Mouse (Mus musculus): Measurements from ENCODE around the gene Klhl5. TPM values are rescaled to one million over a fixed set of nuclear protein-coding genes. Genes with fewer than 3 reads are reported as not detected.

Klhl5 gene
- polyA plus RNA-seq, 1 experiment from 2014 or later: 48.7 TPM

DNA sequence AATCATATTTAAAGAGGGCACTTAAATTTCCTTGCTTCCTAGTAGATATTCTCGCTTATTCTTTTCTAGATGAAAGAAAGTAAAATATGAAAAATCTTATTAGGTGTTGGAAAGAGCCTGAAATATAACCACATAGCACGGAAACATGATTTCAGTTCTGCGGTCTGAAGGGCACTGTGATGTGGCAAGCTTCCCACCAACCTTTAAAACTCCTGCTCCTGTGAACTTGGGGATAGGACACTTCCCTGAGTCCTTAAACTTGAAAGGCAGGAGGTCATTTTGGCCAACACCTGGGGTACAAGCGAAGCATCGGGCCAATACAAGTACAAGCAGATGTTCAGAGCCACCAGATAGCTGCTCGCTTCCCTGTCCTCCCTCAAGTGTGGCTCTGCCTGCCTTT lies 42.4 kb downstream of the Klhl5 start:
- H3K27ac ChIP-seq (ENCODE audit: low read depth, low read length): no peak overlapping the region
- no peaks in the 10 kb centered on the region for H3K27me3 ChIP-seq (replicated peaks; ENCODE audit: control insufficient read depth, insufficient read depth, low read length)
- no peak overlapping the region for H3K4me2 ChIP-seq (ENCODE audit: low read length)
- ATAC-seq: no peak
- no peaks in the 10 kb centered on the region for H3K9me3 ChIP-seq (ENCODE audit: control insufficient read depth, low read length)
- H3K4me3 ChIP-seq (ENCODE audit: low read length): no peak overlapping the region
- H3K4me1 ChIP-seq (ENCODE audit: control insufficient read depth, insufficient read depth, low read depth, low read length): no peaks in the 10 kb centered on the region
- peaks cover 20% of the 10 kb centered on the region for H3K36me3 ChIP-seq (ENCODE audit: control insufficient read depth, insufficient read depth, low read length)
- 89% methylated on average over 6 of the region's 6 CpGs for WGBS
- H3K9ac ChIP-seq (ENCODE audit: low read depth, low read length): no peak overlapping the region

DNA sequence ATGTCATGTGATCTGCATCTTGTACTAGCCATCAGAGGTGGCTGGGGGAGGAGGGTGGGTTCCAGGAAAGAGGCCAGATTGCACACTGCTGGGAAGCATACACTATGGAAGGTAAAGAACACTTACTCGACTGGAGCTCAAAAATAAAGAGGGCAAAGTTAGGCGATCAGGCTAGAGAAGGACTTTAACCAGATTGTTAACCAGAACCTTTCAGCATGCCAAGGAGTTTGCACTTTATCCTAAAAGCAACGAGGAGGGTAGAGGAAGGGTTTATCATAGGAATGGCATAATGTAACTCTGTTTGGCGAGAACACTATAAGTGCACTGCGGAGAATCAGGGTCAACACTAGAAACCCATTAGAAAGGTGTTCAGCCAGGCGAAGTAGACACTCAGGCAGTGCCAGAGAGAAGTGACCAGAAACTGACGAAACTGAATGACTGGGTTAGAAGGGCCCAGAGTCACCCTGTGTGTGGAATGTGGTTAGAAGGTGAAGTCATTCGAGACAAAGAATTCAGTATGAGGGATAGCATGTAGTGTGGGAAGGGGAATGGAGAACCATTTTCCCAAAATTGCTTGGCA lies 43.1 kb downstream of the Klhl5 start:
- no peak for ATAC-seq
- no peak overlapping the region for H3K4me2 ChIP-seq (ENCODE audit: low read length)
- peaks cover 17% of the 10 kb centered on the region for H3K36me3 ChIP-seq (ENCODE audit: control insufficient read depth, insufficient read depth, low read length)
- H3K9ac ChIP-seq (ENCODE audit: low read depth, low read length): no peak overlapping the region
- H3K4me3 ChIP-seq (ENCODE audit: low read length): no peak overlapping the region
- no peaks in the 10 kb centered on the region for H3K9me3 ChIP-seq (ENCODE audit: control insufficient read depth, low read length)
- no peaks in the 10 kb centered on the region for H3K27me3 ChIP-seq (replicated peaks; ENCODE audit: control insufficient read depth, insufficient read depth, low read length)
- no peak overlapping the region for H3K27ac ChIP-seq (ENCODE audit: low read depth, low read length)
- 88% methylated on average over 8 of the region's 8 CpGs for WGBS
- H3K4me1 ChIP-seq (ENCODE audit: control insufficient read depth, insufficient read depth, low read depth, low read length): no peaks in the 10 kb centered on the region

DNA sequence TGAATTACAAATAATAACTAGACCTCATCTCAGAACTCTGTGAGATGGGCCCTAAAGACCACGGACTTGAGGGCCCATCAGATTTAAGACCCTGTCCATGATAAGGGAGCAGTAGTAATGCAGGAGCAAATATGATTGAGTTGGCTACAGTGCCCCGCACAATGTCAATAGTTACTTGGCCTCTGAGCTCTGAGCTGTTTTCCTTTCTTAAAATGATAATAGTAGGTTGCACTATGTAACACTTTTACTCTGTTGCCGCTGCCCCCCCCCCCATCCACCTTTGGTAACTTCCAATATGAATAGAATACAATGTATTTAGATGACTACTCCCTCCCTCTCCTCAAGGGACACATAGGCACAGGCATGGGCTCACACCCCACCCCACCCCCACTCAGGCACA lies 43.9 kb downstream of the Klhl5 start:
- H3K4me2 ChIP-seq (ENCODE audit: low read length): no peak overlapping the region
- no peaks in the 10 kb centered on the region for H3K9me3 ChIP-seq (ENCODE audit: control insufficient read depth, low read length)

DNA sequence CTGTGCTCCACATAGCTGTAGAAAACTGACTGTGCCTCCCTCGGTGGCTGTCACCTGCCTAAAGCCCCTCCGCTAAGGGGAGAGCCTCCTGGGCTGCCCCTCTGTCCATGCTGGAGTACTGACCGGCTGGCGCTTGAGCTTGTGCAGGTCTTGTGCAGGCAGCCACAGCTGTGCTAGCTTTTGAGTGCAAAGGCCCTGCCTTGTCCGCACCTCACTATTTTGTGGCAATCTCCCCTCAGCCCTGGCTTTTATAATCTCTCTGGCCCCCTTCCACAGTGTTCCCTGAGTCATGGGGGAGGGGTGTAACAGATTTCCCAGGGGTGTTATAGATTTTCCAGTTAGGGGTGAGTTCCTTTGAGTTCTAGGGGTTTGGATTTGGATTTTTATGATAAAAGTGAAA lies 44.4 kb downstream of the Klhl5 start:
- no peak for ATAC-seq
- no peaks in the 10 kb centered on the region for H3K27me3 ChIP-seq (replicated peaks; ENCODE audit: control insufficient read depth, insufficient read depth, low read length)
- no peaks in the 10 kb centered on the region for H3K4me1 ChIP-seq (ENCODE audit: control insufficient read depth, insufficient read depth, low read depth, low read length)
- H3K36me3 ChIP-seq (ENCODE audit: control insufficient read depth, insufficient read depth, low read length): peaks cover 18% of the 10 kb centered on the region
- H3K4me3 ChIP-seq (ENCODE audit: low read length): no peak overlapping the region
- WGBS: 98% methylated on average over 5 of the region's 5 CpGs
- no peak overlapping the region for H3K27ac ChIP-seq (ENCODE audit: low read depth, low read length)
- H3K4me2 ChIP-seq (ENCODE audit: low read length): no peak overlapping the region
- H3K9ac ChIP-seq (ENCODE audit: low read depth, low read length): no peak overlapping the region
- H3K9me3 ChIP-seq (ENCODE audit: control insufficient read depth, low read length): no peaks in the 10 kb centered on the region

More for the DNA sequence above, 43.9 kb downstream of the Klhl5 start:
- Histone ChIP-seq H3K27ac (ENCODE audit: low read depth, low read length) (no peak overlapping the region), H3K9ac (ENCODE audit: low read depth, low read length) (no peak overlapping the region), H3K4me1 (ENCODE audit: control insufficient read depth, insufficient read depth, low read depth, low read length) (no peaks in the 10 kb centered on the region), H3K4me3 (ENCODE audit: low read length) (no peak overlapping the region), H3K36me3 (ENCODE audit: control insufficient read depth, insufficient read depth, low read length) (peaks cover 17% of the 10 kb centered on the region), H3K27me3 (replicated peaks; ENCODE audit: control insufficient read depth, insufficient read depth, low read length) (no peaks in the 10 kb centered on the region)
- ATAC-seq: no peak
- 91% methylated on average over 3 of the region's 3 CpGs for WGBS

DNA sequence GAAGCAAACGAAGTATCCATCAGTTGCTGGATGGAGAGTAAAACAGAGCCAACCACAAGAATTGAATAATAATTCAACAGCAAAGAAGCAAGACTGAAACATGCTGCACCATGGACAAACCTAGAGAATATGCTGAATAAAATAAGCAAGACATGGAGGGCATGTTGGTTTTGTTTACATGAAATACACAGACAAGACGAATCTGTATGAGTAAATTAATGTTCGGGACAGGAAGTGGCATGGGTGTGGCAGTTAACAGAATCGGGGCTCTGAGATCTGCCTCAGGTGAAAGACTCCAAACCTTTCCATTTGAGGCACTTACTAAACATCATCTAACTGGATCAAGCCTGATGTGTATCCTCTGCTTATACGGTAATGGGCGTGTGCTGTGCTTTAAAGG lies 46.9 kb downstream of the Klhl5 start:
- Histone ChIP-seq H3K36me3 (ENCODE audit: control insufficient read depth, insufficient read depth, low read length) (peaks cover 12% of the 10 kb centered on the region), H3K27me3 (replicated peaks; ENCODE audit: control insufficient read depth, insufficient read depth, low read length) (no peaks in the 10 kb centered on the region), H3K4me1 (ENCODE audit: control insufficient read depth, insufficient read depth, low read depth, low read length) (no peaks in the 10 kb centered on the region)

GRCm38 (mm10) chr5:65156853-65157252 lies 49.5 kb downstream of the Klhl5 start:
- Histone ChIP-seq H3K27ac (ENCODE audit: low read depth, low read length) (no peak overlapping the region), H3K4me2 (ENCODE audit: low read length) (no peak overlapping the region), H3K4me3 (ENCODE audit: low read length) (no peak overlapping the region), H3K4me1 (ENCODE audit: control insufficient read depth, insufficient read depth, low read depth, low read length) (no peaks in the 10 kb centered on the region), H3K9ac (ENCODE audit: low read depth, low read length) (no peak overlapping the region), H3K9me3 (ENCODE audit: control insufficient read depth, low read length) (no peaks in the 10 kb centered on the region), H3K36me3 (ENCODE audit: control insufficient read depth, insufficient read depth, low read length) (peaks cover 9% of the 10 kb centered on the region), H3K27me3 (replicated peaks; ENCODE audit: control insufficient read depth, insufficient read depth, low read length) (no peaks in the 10 kb centered on the region)
- no peak for ATAC-seq
- 76% methylated on average over 2 of the region's 2 CpGs for WGBS

More for the DNA sequence above, 46.9 kb downstream of the Klhl5 start:
- no peak for ATAC-seq
- Histone ChIP-seq H3K9ac (ENCODE audit: low read depth, low read length) (no peak overlapping the region), H3K4me3 (ENCODE audit: low read length) (no peak overlapping the region), H3K9me3 (ENCODE audit: control insufficient read depth, low read length) (no peaks in the 10 kb centered on the region), H3K27ac (ENCODE audit: low read depth, low read length) (no peak overlapping the region), H3K4me2 (ENCODE audit: low read length) (no peak overlapping the region)
- WGBS: 91% methylated on average over 6 of the region's 6 CpGs

DNA sequence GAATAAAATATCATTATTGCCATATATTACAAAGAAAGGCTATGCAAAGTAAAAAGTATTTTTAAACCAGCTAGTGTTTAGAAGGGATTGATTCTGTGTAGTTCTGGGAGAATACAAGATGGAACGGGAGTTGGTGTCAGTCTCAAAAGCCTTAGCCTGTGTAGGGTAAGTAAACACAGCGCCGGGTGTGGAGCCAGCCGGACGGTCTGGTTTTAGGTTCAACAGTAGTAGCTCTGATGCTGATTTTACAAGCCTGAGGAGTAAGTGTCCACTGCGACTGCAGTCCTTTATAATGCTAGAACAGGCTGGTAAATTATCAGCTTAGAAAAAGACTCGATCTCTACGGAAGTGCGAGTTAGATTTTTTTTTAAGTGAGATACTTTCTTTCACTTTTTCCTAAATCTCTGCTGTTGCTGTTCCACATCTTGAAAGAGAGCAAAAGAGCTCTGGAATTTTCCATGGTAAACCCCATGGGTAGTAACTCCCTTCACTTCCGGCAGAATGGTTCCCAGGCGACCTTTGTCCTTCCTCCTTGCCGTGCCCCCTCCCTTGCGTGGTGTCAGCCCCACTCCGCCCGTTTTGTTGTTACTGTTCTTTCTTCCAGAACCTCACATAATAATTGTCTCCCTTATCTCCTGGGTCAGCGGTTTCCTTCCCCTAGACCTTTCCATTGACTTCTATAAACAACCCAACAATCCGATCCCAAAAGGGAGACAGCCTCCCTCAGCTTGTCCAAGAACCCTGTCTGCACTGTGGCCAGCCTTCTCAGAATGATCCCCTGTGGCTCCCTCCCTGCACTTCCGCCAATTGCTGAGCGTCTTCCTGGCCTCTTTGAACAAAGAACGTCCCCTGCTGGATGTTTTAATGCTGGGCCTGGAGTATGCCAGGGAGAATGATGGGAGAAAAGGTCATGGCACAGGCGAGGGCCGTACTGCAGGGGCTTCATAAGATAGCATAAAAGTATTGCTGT lies 50.4 kb downstream of the Klhl5 start:
- H3K27ac ChIP-seq (ENCODE audit: low read depth, low read length): no peak overlapping the region
- peaks cover 11% of the 10 kb centered on the region for H3K36me3 ChIP-seq (ENCODE audit: control insufficient read depth, insufficient read depth, low read length)
- WGBS: 67% methylated on average over 22 of the region's 22 CpGs
- H3K4me1 ChIP-seq (ENCODE audit: control insufficient read depth, insufficient read depth, low read depth, low read length): no peaks in the 10 kb centered on the region
- no peaks in the 10 kb centered on the region for H3K27me3 ChIP-seq (replicated peaks; ENCODE audit: control insufficient read depth, insufficient read depth, low read length)
- no peaks in the 10 kb centered on the region for H3K9me3 ChIP-seq (ENCODE audit: control insufficient read depth, low read length)
- no peak overlapping the region for H3K9ac ChIP-seq (ENCODE audit: low read depth, low read length)
- ATAC-seq: no peak
- no peak overlapping the region for H3K4me2 ChIP-seq (ENCODE audit: low read length)
- H3K4me3 ChIP-seq (ENCODE audit: low read length): no peak overlapping the region

DNA sequence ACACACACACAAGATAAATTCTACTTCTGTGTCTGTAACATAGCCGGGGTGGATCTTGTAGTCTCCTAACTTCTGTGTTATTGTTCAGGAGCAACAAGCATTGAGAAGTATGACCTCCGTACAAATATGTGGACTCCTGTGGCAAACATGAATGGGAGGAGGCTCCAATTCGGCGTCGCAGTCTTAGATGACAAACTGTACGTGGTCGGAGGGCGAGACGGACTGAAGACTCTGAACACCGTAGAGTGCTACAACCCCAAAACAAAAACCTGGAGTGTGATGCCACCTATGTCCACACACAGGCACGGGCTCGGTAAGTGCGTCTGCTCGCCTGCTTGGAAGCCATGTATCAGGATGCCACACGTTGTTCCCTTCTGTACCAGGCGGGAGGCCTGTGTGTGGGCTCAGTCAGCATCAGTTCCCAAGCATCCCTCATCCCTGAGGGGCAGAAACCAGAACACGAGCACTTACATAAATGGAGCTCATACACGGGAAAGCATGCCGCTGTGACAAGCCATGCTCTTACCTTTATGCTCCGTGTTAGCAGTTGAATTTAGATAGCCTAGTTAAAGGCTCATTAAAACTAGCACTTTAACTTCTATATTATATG lies 51.5 kb downstream of the Klhl5 start:
- H3K27ac ChIP-seq (ENCODE audit: low read depth, low read length): no peak overlapping the region
- 0 out of 2 replicates have a peak, but pooled peaks have one; percentile 21 for ATAC-seq

GRCm38 (mm10) chr5:65163001-65163400 lies 55.7 kb downstream of the Klhl5 start:
- WGBS: 70% methylated on average over 5 of the region's 5 CpGs
- peaks cover 13% of the 10 kb centered on the region for H3K36me3 ChIP-seq (ENCODE audit: control insufficient read depth, insufficient read depth, low read length)
- H3K27me3 ChIP-seq (replicated peaks; ENCODE audit: control insufficient read depth, insufficient read depth, low read length): no peaks in the 10 kb centered on the region
- H3K9me3 ChIP-seq (ENCODE audit: control insufficient read depth, low read length): no peaks in the 10 kb centered on the region
- no peak overlapping the region for H3K9ac ChIP-seq (ENCODE audit: low read depth, low read length)
- ATAC-seq: no peak
- H3K4me1 ChIP-seq (ENCODE audit: control insufficient read depth, insufficient read depth, low read depth, low read length): no peaks in the 10 kb centered on the region
- no peak overlapping the region for H3K4me3 ChIP-seq (ENCODE audit: low read length)
- H3K4me2 ChIP-seq (ENCODE audit: low read length): no peak overlapping the region
- H3K27ac ChIP-seq (ENCODE audit: low read depth, low read length): no peak overlapping the region

More for the DNA sequence above, 51.5 kb downstream of the Klhl5 start:
- no peaks in the 10 kb centered on the region for H3K27me3 ChIP-seq (replicated peaks; ENCODE audit: control insufficient read depth, insufficient read depth, low read length)
- WGBS: 85% methylated on average over 20 of the region's 20 CpGs
- no peaks in the 10 kb centered on the region for H3K9me3 ChIP-seq (ENCODE audit: control insufficient read depth, low read length)
- no peak overlapping the region for H3K4me3 ChIP-seq (ENCODE audit: low read length)
- H3K36me3 ChIP-seq (ENCODE audit: control insufficient read depth, insufficient read depth, low read length): peaks cover 8% of the 10 kb centered on the region
- no peaks in the 10 kb centered on the region for H3K4me1 ChIP-seq (ENCODE audit: control insufficient read depth, insufficient read depth, low read depth, low read length)
- H3K9ac ChIP-seq (ENCODE audit: low read depth, low read length): no peak overlapping the region
- H3K4me2 ChIP-seq (ENCODE audit: low read length): no peak overlapping the region
